Comparison of ENCODE assay signal across 29 mouse cellular contexts in genomic region chr15:11897617-11898016, GRCm38 (mm10). TPM values are rescaled to one million over a fixed set of nuclear protein-coding genes. Genes with fewer than 3 reads are reported as not detected.
DNase-seq lines count a peak whose midpoint lies in the region; ATAC-seq and TF ChIP-seq lines count a peak whose summit lies in the region.
"Had no signal": no experiment of that assay in that cellular context is flagged by ENCODE, and none has a peak within 500 bp of the region (broad histone marks: within the 10 kb centered on the region; RNA-seq: fewer than 3 reads in every experiment).

No protein-coding gene starts in this region.

- no peak overlapping the region for H3K9ac ChIP-seq in heart, embryonic 14.5 days (ENCODE audit: low read length)
- H3K9ac ChIP-seq in intestine, embryonic 14.5 days (ENCODE audit: low read length) = no peak overlapping the region
- H3K9ac ChIP-seq in intestine, embryonic 15.5 days = no peak overlapping the region
- H3K9ac ChIP-seq in hindbrain, postnatal 0 days (replicated peaks; ENCODE audit: low read length) = no peak overlapping the region
- H3K9ac ChIP-seq: embryonic facial prominence, embryonic 13.5 days; forebrain, embryonic 12.5 days; forebrain, embryonic 15.5 days; hindbrain, embryonic 12.5 days; hindbrain, embryonic 15.5 days had no signal

- 80% methylated on average over 8 of the region's 8 CpGs for WGBS in heart, embryonic 14.5 days
- WGBS in intestine, embryonic 14.5 days = 90% methylated on average over 8 of the region's 8 CpGs
- WGBS in intestine, embryonic 15.5 days = 86% methylated on average over 8 of the region's 8 CpGs
- WGBS in hindbrain, postnatal 0 days = 93% methylated on average over 8 of the region's 8 CpGs

- H3K4me3 ChIP-seq in heart, embryonic 14.5 days (ENCODE audit: control insufficient read depth in 1 of 2, insufficient read depth in 1 of 2, low read depth in 1 of 2, low read length in 2 of 2) = no peak overlapping the region
- no peak overlapping the region for H3K4me3 ChIP-seq in intestine, embryonic 14.5 days (ENCODE audit: low read depth, low read length)
- H3K4me3 ChIP-seq in intestine, embryonic 15.5 days (replicated peaks) = no peak overlapping the region
- H3K4me3 ChIP-seq in hindbrain, postnatal 0 days (ENCODE audit: low read length) = no peak overlapping the region
- H3K4me3 ChIP-seq: embryonic facial prominence, embryonic 10.5 days; embryonic facial prominence, embryonic 13.5 days; erythroblast, embryonic 14.5 days; forebrain, embryonic 12.5 days; forebrain, embryonic 15.5 days; heart, embryonic 10.5 days; hindbrain, embryonic 12.5 days; hindbrain, embryonic 15.5 days had no signal

- H3K9me3 ChIP-seq in heart, embryonic 14.5 days (ENCODE audit: control insufficient read depth, low read length) = no peaks in the 10 kb centered on the region
- H3K9me3 ChIP-seq in intestine, embryonic 14.5 days (ENCODE audit: control insufficient read depth, low read length) = 0 out of 2 replicates have a peak, but pooled peaks cover 2% of the 10 kb centered on the region
- no peaks in the 10 kb centered on the region for H3K9me3 ChIP-seq in intestine, embryonic 15.5 days
- H3K9me3 ChIP-seq in hindbrain, postnatal 0 days (ENCODE audit: low read length) = no peaks in the 10 kb centered on the region; the same call in 1 of the 2 replicates
- H3K9me3 ChIP-seq: embryonic facial prominence, embryonic 10.5 days; embryonic facial prominence, embryonic 13.5 days; forebrain, embryonic 12.5 days; forebrain, embryonic 15.5 days; heart, embryonic 10.5 days; hindbrain, embryonic 12.5 days; hindbrain, embryonic 15.5 days had no signal

- H3K36me3 ChIP-seq in heart, embryonic 14.5 days (ENCODE audit: control insufficient read depth, insufficient read depth, low read length) = peaks cover 10% of the 10 kb centered on the region; the same call in 1 of the 2 replicates
- H3K36me3 ChIP-seq in intestine, embryonic 14.5 days (ENCODE audit: control insufficient read depth, insufficient read depth, low read length) = peaks cover 8% of the 10 kb centered on the region; the same call in 1 of the 2 replicates
- H3K36me3 ChIP-seq in intestine, embryonic 15.5 days = no peaks in the 10 kb centered on the region
- H3K36me3 ChIP-seq in hindbrain, postnatal 0 days (ENCODE audit: insufficient read depth, low read length) = no peaks in the 10 kb centered on the region
- H3K36me3 ChIP-seq: embryonic facial prominence, embryonic 10.5 days; embryonic facial prominence, embryonic 13.5 days; forebrain, embryonic 12.5 days; forebrain, embryonic 15.5 days; hindbrain, embryonic 12.5 days; hindbrain, embryonic 15.5 days had no signal

- peak overlapping the region; percentile 36 for H3K4me2 ChIP-seq in heart, embryonic 14.5 days (ENCODE audit: low read length)
- H3K4me2 ChIP-seq in intestine, embryonic 14.5 days (ENCODE audit: low read length) = no peak overlapping the region
- H3K4me2 ChIP-seq in intestine, embryonic 15.5 days (replicated peaks) = no peak overlapping the region
- no peak overlapping the region for H3K4me2 ChIP-seq in hindbrain, postnatal 0 days (ENCODE audit: low read depth, low read length)
- H3K4me2 ChIP-seq: embryonic facial prominence, embryonic 13.5 days; forebrain, embryonic 12.5 days; forebrain, embryonic 15.5 days; hindbrain, embryonic 12.5 days; hindbrain, embryonic 15.5 days had no signal

- peaks cover 3% of the 10 kb centered on the region; the same call in 1 of the 2 replicates for H3K27me3 ChIP-seq in heart, embryonic 14.5 days (ENCODE audit: control insufficient read depth, insufficient read depth, low read length)
- no peaks in the 10 kb centered on the region for H3K27me3 ChIP-seq in intestine, embryonic 14.5 days (replicated peaks; ENCODE audit: control insufficient read depth, insufficient read depth, low read length)
- H3K27me3 ChIP-seq in intestine, embryonic 15.5 days (replicated peaks) = no peaks in the 10 kb centered on the region
- H3K27me3 ChIP-seq in hindbrain, postnatal 0 days (ENCODE audit: insufficient read depth, low read length) = 0 out of 2 replicates have a peak, but pooled peaks cover 11% of the 10 kb centered on the region
- H3K27me3 ChIP-seq: forebrain, embryonic 15.5 days had no signal

- ATAC-seq in heart, embryonic 14.5 days (ENCODE audit: insufficient number of reproducible peaks, insufficient read depth, low FRiP score, low read depth) = no peak
- no peak for ATAC-seq in intestine, embryonic 14.5 days (replicated peaks; ENCODE audit: low FRiP score, low TSS enrichment, low read depth)
- ATAC-seq in intestine, embryonic 15.5 days = peak; percentile 83
- no peak for ATAC-seq in hindbrain, postnatal 0 days
- no peak for ATAC-seq in cerebellum, adult (ENCODE audit: insufficient number of reproducible peaks, low FRiP score, low TSS enrichment)
- ATAC-seq: CD4-positive, CD25-positive, alpha-beta regulatory T cell, adult 4 months; forebrain, embryonic 15.5 days had no signal

- no peak for TF ChIP-seq CTCF in hindbrain, postnatal 0 days (IDR thresholded peaks at IDR 0.05; ENCODE audit: low read depth)

- no peak for DNase-seq in heart, postnatal 10 days
- DNase-seq in intestine, embryonic 14.5 days (ENCODE audit: low spot score) = peak; percentile 41
- no peak for DNase-seq in hindbrain, postnatal 0 days (ENCODE audit: low spot score)
- DNase-seq: adrenal gland, adult 2 months; adrenal gland, postnatal 14 days; cerebellum, adult 11-12 months; cerebellum, adult 8-10 months; cerebellum, postnatal 10 days; cerebellum, postnatal 36 days; embryo, embryonic 11 days; gastrocnemius, postnatal 10 days; gastrocnemius, postnatal 36 days; kidney, adult 18-20 months; kidney, adult 9 months had no signal

- intact Hi-C loops in heart, postnatal 10 days (cut with DNase I) = no loop called here

- H3K27ac ChIP-seq in heart, embryonic 14.5 days (replicated peaks in 1 of 2; ENCODE audit: control insufficient read depth in 1 of 2, insufficient read depth in 1 of 2, low read depth in 2 of 2, low read length in 2 of 2) = peak overlapping the region in 1 of 2 experiments; percentile 72; a peak in 2 of 4 replicates
- no peak overlapping the region for H3K27ac ChIP-seq in intestine, embryonic 14.5 days (ENCODE audit: low read depth)
- no peak overlapping the region for H3K27ac ChIP-seq in intestine, embryonic 15.5 days
- H3K27ac ChIP-seq in hindbrain, postnatal 0 days = no peak overlapping the region
- H3K27ac ChIP-seq: embryonic facial prominence, embryonic 10.5 days; embryonic facial prominence, embryonic 13.5 days; forebrain, embryonic 12.5 days; forebrain, embryonic 15.5 days; heart, embryonic 10.5 days; hindbrain, embryonic 12.5 days; hindbrain, embryonic 15.5 days had no signal

- peaks cover 4 to 13% of the 10 kb centered on the region in 2 experiments for H3K4me1 ChIP-seq in heart, embryonic 14.5 days (ENCODE audit: control insufficient read depth in 2 of 2, insufficient read depth in 2 of 2, low read length in 2 of 2)
- H3K4me1 ChIP-seq in intestine, embryonic 14.5 days (replicated peaks; ENCODE audit: control insufficient read depth, insufficient read depth, low read length) = peaks cover 12% of the 10 kb centered on the region; the same call in 1 of the 2 replicates
- H3K4me1 ChIP-seq in intestine, embryonic 15.5 days (replicated peaks) = 0 out of 2 replicates have a peak, but pooled peaks cover 3% of the 10 kb centered on the region
- H3K4me1 ChIP-seq in hindbrain, postnatal 0 days (ENCODE audit: insufficient read depth, low read length) = no peaks in the 10 kb centered on the region
- H3K4me1 ChIP-seq: embryonic facial prominence, embryonic 10.5 days; embryonic facial prominence, embryonic 13.5 days; forebrain, embryonic 12.5 days; forebrain, embryonic 15.5 days; heart, embryonic 10.5 days; hindbrain, embryonic 12.5 days; hindbrain, embryonic 15.5 days had no signal

RNA-seq across cellular contexts. Expression of gene Npr3, which starts 9.5 kb away (rescaled TPM):
- 12.6 and 13.7 TPM in 2 replicates for polyA plus RNA-seq in heart, embryonic 14.5 days (2014; fragmentation: Nextera tagmentation; extraction: Ambion mirVana)
- 10 to 100 TPM; 29.2 to 32.9 TPM for total RNA-seq in heart, postnatal 10 days (2021)
- 11.0 and 11.1 TPM in 2 replicates for polyA plus RNA-seq in intestine, embryonic 14.5 days (2014; fragmentation: Nextera tagmentation; extraction: Ambion mirVana)
- polyA plus RNA-seq in intestine, embryonic 15.5 days (2015; fragmentation: Nextera tagmentation; extraction: Ambion mirVana) = 6.3 and 8.1 TPM in 2 replicates
- total RNA-seq in hindbrain, postnatal 0 days (2014; rRNA removed) = 1.3 and 2.9 TPM in 2 replicates
- polyA plus RNA-seq in hindbrain, postnatal 0 days (2015; fragmentation: Nextera tagmentation; extraction: Ambion mirVana) = 0.66 and 0.74 TPM in 2 replicates
- total RNA-seq: granulocyte monocyte progenitor cell, adult 5-6 weeks; hematopoietic stem cell, adult 5-6 weeks; MEL had no signal
- polyA plus RNA-seq: CD4-positive, CD25-positive, alpha-beta regulatory T cell, adult 4 months; erythroblast, embryonic 14.5 days had no signal
